Mouse (Mus musculus): ENCODE data around the gene Exog. TPM values are rescaled to one million over a fixed set of nuclear protein-coding genes. Genes with fewer than 3 reads are reported as not detected.

Exog gene
- polyA plus RNA-seq, 1 experiment from 2014 or later: 54.4 TPM

- no peak overlapping the region for H3K4me2 ChIP-seq (ENCODE audit: low read depth, severe bottlenecking)
- no peaks in the 10 kb centered on the region for H3K4me1 ChIP-seq (ENCODE audit: control insufficient read depth, insufficient read depth, low read length)
- H3K27me3 ChIP-seq (ENCODE audit: control insufficient read depth, insufficient read depth, low read length): no peaks in the 10 kb centered on the region
- H3K4me3 ChIP-seq (ENCODE audit: low read depth, low read length): no peak overlapping the region
- peaks cover 12% of the 10 kb centered on the region; the same call in 1 of the 2 replicates for H3K36me3 ChIP-seq (ENCODE audit: control insufficient read depth, insufficient read depth, low read length)
- no peak for ATAC-seq (ENCODE audit: insufficient number of reproducible peaks, low FRiP score, low TSS enrichment, low read depth)
- no peak overlapping the region for H3K9ac ChIP-seq (ENCODE audit: low read length)
- DNase-seq (ENCODE audit: low spot score): no peak
- no peak overlapping the region for H3K27ac ChIP-seq (replicated peaks; ENCODE audit: low read depth, low read length)
- no peaks in the 10 kb centered on the region for H3K9me3 ChIP-seq (ENCODE audit: control insufficient read depth, low read length)
- 92% methylated on average over 2 of the region's 2 CpGs for WGBS
These were observed 8.9 kb upstream of the Exog start for GRCm38 (mm10) chr9:119435855-119436254.

GRCm38 (mm10) chr9:119438065-119438464, 6.7 kb upstream of the Exog start:
- ATAC-seq (ENCODE audit: insufficient number of reproducible peaks, low FRiP score, low TSS enrichment, low read depth): no peak
- H3K27ac ChIP-seq (replicated peaks; ENCODE audit: low read depth, low read length): no peak overlapping the region
- peaks cover 7% of the 10 kb centered on the region; the same call in 1 of the 2 replicates for H3K36me3 ChIP-seq (ENCODE audit: control insufficient read depth, insufficient read depth, low read length)

GRCm38 (mm10) chr9:119438498-119439000, 6.2 kb upstream of the Exog start:
- no peak overlapping the region for H3K27ac ChIP-seq (replicated peaks; ENCODE audit: low read depth, low read length)
- H3K9me3 ChIP-seq (ENCODE audit: control insufficient read depth, low read length): no peaks in the 10 kb centered on the region
- DNase-seq (ENCODE audit: low spot score) (no peak), ATAC-seq (ENCODE audit: insufficient number of reproducible peaks, low FRiP score, low TSS enrichment, low read depth) (no peak)
- H3K9ac ChIP-seq (ENCODE audit: low read length): no peak overlapping the region
- H3K36me3 ChIP-seq (ENCODE audit: control insufficient read depth, insufficient read depth, low read length): peaks cover 7% of the 10 kb centered on the region; the same call in 1 of the 2 replicates
- no peaks in the 10 kb centered on the region for H3K27me3 ChIP-seq (ENCODE audit: control insufficient read depth, insufficient read depth, low read length)
- no peak overlapping the region for H3K4me3 ChIP-seq (ENCODE audit: low read depth, low read length)
- H3K4me1 ChIP-seq (ENCODE audit: control insufficient read depth, insufficient read depth, low read length): no peaks in the 10 kb centered on the region
- 93% methylated on average over 9 of the region's 9 CpGs for WGBS
- no peak overlapping the region for H3K4me2 ChIP-seq (ENCODE audit: low read depth, severe bottlenecking)

More at GRCm38 (mm10) chr9:119438065-119438464, 6.7 kb upstream of the Exog start:
- H3K9me3 ChIP-seq (ENCODE audit: control insufficient read depth, low read length): no peaks in the 10 kb centered on the region
- H3K4me1 ChIP-seq (ENCODE audit: control insufficient read depth, insufficient read depth, low read length): no peaks in the 10 kb centered on the region
- no peaks in the 10 kb centered on the region for H3K27me3 ChIP-seq (ENCODE audit: control insufficient read depth, insufficient read depth, low read length)
- WGBS: 90% methylated on average over 12 of the region's 12 CpGs
- no peak overlapping the region for H3K9ac ChIP-seq (ENCODE audit: low read length)
- H3K4me2 ChIP-seq (ENCODE audit: low read depth, severe bottlenecking): no peak overlapping the region
- H3K4me3 ChIP-seq (ENCODE audit: low read depth, low read length): no peak overlapping the region
- DNase-seq (ENCODE audit: low spot score): no peak

- Histone ChIP-seq H3K4me1 (ENCODE audit: control insufficient read depth, insufficient read depth, low read length) (peaks cover 5% of the 10 kb centered on the region), H3K4me3 (ENCODE audit: low read depth, low read length) (peak overlapping the region; percentile 83), H3K9me3 (ENCODE audit: control insufficient read depth, low read length) (no peaks in the 10 kb centered on the region), H3K9ac (ENCODE audit: low read length) (peak overlapping the region; percentile 92), H3K27me3 (ENCODE audit: control insufficient read depth, insufficient read depth, low read length) (no peaks in the 10 kb centered on the region), H3K27ac (replicated peaks; ENCODE audit: low read depth, low read length) (no peak overlapping the region), H3K36me3 (ENCODE audit: control insufficient read depth, insufficient read depth, low read length) (peaks cover 17% of the 10 kb centered on the region), H3K4me2 (ENCODE audit: low read depth, severe bottlenecking) (peak overlapping the region; percentile 63)
- ATAC-seq (ENCODE audit: insufficient number of reproducible peaks, low FRiP score, low TSS enrichment, low read depth): no peak
- no peak for DNase-seq (ENCODE audit: low spot score)
- WGBS: 48% methylated on average over 6 of the region's 6 CpGs
These were observed 994 bp downstream of the Exog start for GRCm38 (mm10) chr9:119445737-119446136.

- no peak for DNase-seq (ENCODE audit: low spot score)
- H3K4me2 ChIP-seq (ENCODE audit: low read depth, severe bottlenecking): no peak overlapping the region
- H3K4me1 ChIP-seq (ENCODE audit: control insufficient read depth, insufficient read depth, low read length): no peaks in the 10 kb centered on the region
- H3K9me3 ChIP-seq (ENCODE audit: control insufficient read depth, low read length): no peaks in the 10 kb centered on the region
- H3K9ac ChIP-seq (ENCODE audit: low read length): no peak overlapping the region
- peaks cover 16% of the 10 kb centered on the region; the same call in 1 of the 2 replicates for H3K36me3 ChIP-seq (ENCODE audit: control insufficient read depth, insufficient read depth, low read length)
- ATAC-seq (ENCODE audit: insufficient number of reproducible peaks, low FRiP score, low TSS enrichment, low read depth): no peak
- WGBS: 85% methylated on average over 14 of the region's 14 CpGs
- no peaks in the 10 kb centered on the region for H3K27me3 ChIP-seq (ENCODE audit: control insufficient read depth, insufficient read depth, low read length)
- no peak overlapping the region for H3K4me3 ChIP-seq (ENCODE audit: low read depth, low read length)
- H3K27ac ChIP-seq (replicated peaks; ENCODE audit: low read depth, low read length): no peak overlapping the region
These were observed 11.2 kb downstream of the Exog start for GRCm38 (mm10) chr9:119455967-119456366.

- H3K9me3 ChIP-seq (ENCODE audit: control insufficient read depth, low read length): no peaks in the 10 kb centered on the region
- DNase-seq (ENCODE audit: low spot score) (no peak), ATAC-seq (ENCODE audit: insufficient number of reproducible peaks, low FRiP score, low TSS enrichment, low read depth) (no peak)
- no peak overlapping the region for H3K4me2 ChIP-seq (ENCODE audit: low read depth, severe bottlenecking)
- no peaks in the 10 kb centered on the region for H3K27me3 ChIP-seq (ENCODE audit: control insufficient read depth, insufficient read depth, low read length)
- no peaks in the 10 kb centered on the region for H3K4me1 ChIP-seq (ENCODE audit: control insufficient read depth, insufficient read depth, low read length)
- no peak overlapping the region for H3K4me3 ChIP-seq (ENCODE audit: low read depth, low read length)
- peaks cover 15% of the 10 kb centered on the region; the same call in 1 of the 2 replicates for H3K36me3 ChIP-seq (ENCODE audit: control insufficient read depth, insufficient read depth, low read length)
- 88% methylated on average over 14 of the region's 14 CpGs for WGBS
- H3K27ac ChIP-seq (replicated peaks; ENCODE audit: low read depth, low read length): no peak overlapping the region
- H3K9ac ChIP-seq (ENCODE audit: low read length): no peak overlapping the region
These were observed 12.4 kb downstream of the Exog start for GRCm38 (mm10) chr9:119457122-119457521.

GRCm38 (mm10) chr9:119460410-119460809, 15.7 kb downstream of the Exog start:
- Histone ChIP-seq H3K27ac (replicated peaks; ENCODE audit: low read depth, low read length) (no peak overlapping the region), H3K27me3 (ENCODE audit: control insufficient read depth, insufficient read depth, low read length) (no peaks in the 10 kb centered on the region), H3K4me1 (ENCODE audit: control insufficient read depth, insufficient read depth, low read length) (no peaks in the 10 kb centered on the region), H3K9me3 (ENCODE audit: control insufficient read depth, low read length) (no peaks in the 10 kb centered on the region), H3K9ac (ENCODE audit: low read length) (no peak overlapping the region), H3K4me2 (ENCODE audit: low read depth, severe bottlenecking) (no peak overlapping the region), H3K36me3 (ENCODE audit: control insufficient read depth, insufficient read depth, low read length) (peaks cover 35% of the 10 kb centered on the region), H3K4me3 (ENCODE audit: low read depth, low read length) (no peak overlapping the region)
- peak; percentile 77 for DNase-seq (ENCODE audit: low spot score)
- ATAC-seq (ENCODE audit: insufficient number of reproducible peaks, low FRiP score, low TSS enrichment, low read depth): no peak
- 54% methylated on average over 8 of the region's 8 CpGs for WGBS

- DNase-seq (ENCODE audit: low spot score) (no peak), ATAC-seq (ENCODE audit: insufficient number of reproducible peaks, low FRiP score, low TSS enrichment, low read depth) (no peak)
- Histone ChIP-seq H3K4me1 (ENCODE audit: control insufficient read depth, insufficient read depth, low read length) (no peaks in the 10 kb centered on the region), H3K4me2 (ENCODE audit: low read depth, severe bottlenecking) (no peak overlapping the region), H3K27ac (replicated peaks; ENCODE audit: low read depth, low read length) (no peak overlapping the region), H3K36me3 (ENCODE audit: control insufficient read depth, insufficient read depth, low read length) (peaks cover 26% of the 10 kb centered on the region), H3K4me3 (ENCODE audit: low read depth, low read length) (no peak overlapping the region), H3K27me3 (ENCODE audit: control insufficient read depth, insufficient read depth, low read length) (no peaks in the 10 kb centered on the region), H3K9ac (ENCODE audit: low read length) (no peak overlapping the region), H3K9me3 (ENCODE audit: control insufficient read depth, low read length) (no peaks in the 10 kb centered on the region)
- WGBS: 92% methylated on average over 6 of the region's 6 CpGs
These were observed 20.3 kb downstream of the Exog start for GRCm38 (mm10) chr9:119465056-119465455.

- DNase-seq (ENCODE audit: low spot score) (no peak), ATAC-seq (ENCODE audit: insufficient number of reproducible peaks, low FRiP score, low TSS enrichment, low read depth) (no peak)
- H3K9me3 ChIP-seq (ENCODE audit: control insufficient read depth, low read length): no peaks in the 10 kb centered on the region
- H3K36me3 ChIP-seq (ENCODE audit: control insufficient read depth, insufficient read depth, low read length): peaks cover 26% of the 10 kb centered on the region
- no peak overlapping the region for H3K9ac ChIP-seq (ENCODE audit: low read length)
- no peak overlapping the region for H3K4me2 ChIP-seq (ENCODE audit: low read depth, severe bottlenecking)
- H3K27me3 ChIP-seq (ENCODE audit: control insufficient read depth, insufficient read depth, low read length): no peaks in the 10 kb centered on the region
- H3K27ac ChIP-seq (replicated peaks; ENCODE audit: low read depth, low read length): no peak overlapping the region
- H3K4me1 ChIP-seq (ENCODE audit: control insufficient read depth, insufficient read depth, low read length): no peaks in the 10 kb centered on the region
- 83% methylated on average over 7 of the region's 7 CpGs for WGBS
- H3K4me3 ChIP-seq (ENCODE audit: low read depth, low read length): no peak overlapping the region
These were observed 20.9 kb downstream of the Exog start for GRCm38 (mm10) chr9:119465595-119465994.
